Mouse (Mus musculus): ENCODE measurements around the gene Obscn. TPM values are rescaled to one million over a fixed set of nuclear protein-coding genes. Genes with fewer than 3 reads are reported as not detected.

Gene Obscn
- polyA plus RNA-seq, 2 experiments = 5.4 to 11.0 TPM

GRCm38 (mm10) chr11:58983691-58984341 is 152.4 kb downstream of the Obscn start:
- peaks cover 14% of the 10 kb centered on the region for H3K4me1 ChIP-seq (ENCODE audit: control insufficient read depth, insufficient read depth, low read length)
- TF ChIP-seq POLR2A (IDR thresholded peaks at IDR 0.05; ENCODE audit: borderline replicate concordance, extremely low read depth, insufficient read depth, insufficient read length) = no peak
- peaks cover 73% of the 10 kb centered on the region for H3K36me3 ChIP-seq (ENCODE audit: control insufficient read depth, insufficient read depth, low read length)
- H3K4me3 ChIP-seq (replicated peaks; ENCODE audit: low read length) = no peak overlapping the region
- H3K27me3 ChIP-seq (ENCODE audit: control insufficient read depth, insufficient read depth, low read length) = no peaks in the 10 kb centered on the region
- H3K4me2 ChIP-seq (replicated peaks; ENCODE audit: low read depth, low read length, severe bottlenecking) = no peak overlapping the region
- no peak overlapping the region for H3K9ac ChIP-seq (ENCODE audit: low read depth, low read length, severe bottlenecking)
- H3K27ac ChIP-seq (replicated peaks; ENCODE audit: low read depth, low read length) = no peak overlapping the region
- WGBS = 91% methylated on average over 6 of the region's 6 CpGs
- no peaks in the 10 kb centered on the region for H3K9me3 ChIP-seq (ENCODE audit: control insufficient read depth, low read length)
- no peak for ATAC-seq (ENCODE audit: low FRiP score, low read depth)
- no peak for DNase-seq (ENCODE audit: low spot score)

DNA sequence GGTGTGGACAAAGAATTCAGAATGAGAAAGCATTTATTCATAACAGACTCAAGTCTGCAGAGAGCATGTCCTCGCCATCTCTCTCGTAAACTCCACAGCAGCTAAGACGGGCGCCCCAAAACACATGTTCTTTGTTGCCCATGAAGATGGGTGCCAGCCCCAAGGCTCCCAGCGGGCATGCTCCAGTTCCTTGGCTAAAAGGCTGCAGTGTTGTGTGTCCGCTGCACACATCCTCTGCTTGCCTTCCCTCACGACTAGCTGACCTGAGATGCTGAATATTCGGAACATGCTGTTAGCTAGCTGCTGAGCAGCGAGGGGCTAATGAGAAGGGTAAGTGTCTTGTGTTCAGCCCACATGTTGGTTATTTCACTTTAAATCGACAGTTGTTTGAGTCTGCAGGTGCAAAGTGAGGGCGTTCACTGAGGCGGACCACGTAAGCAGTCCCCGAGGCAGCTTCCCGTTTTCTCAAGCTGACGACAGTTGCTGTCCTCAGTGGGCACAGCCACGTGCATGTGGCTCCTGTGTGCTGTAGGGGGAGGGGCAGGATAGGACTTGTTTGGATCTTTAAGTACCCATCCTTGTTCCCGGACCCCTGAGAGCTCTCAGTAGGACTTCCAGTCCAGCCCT is 153.6 kb downstream of the Obscn start:
- no peaks in the 10 kb centered on the region for H3K27me3 ChIP-seq (ENCODE audit: control insufficient read depth, insufficient read depth, low read length)
- H3K9ac ChIP-seq (ENCODE audit: low read depth, low read length, severe bottlenecking) = no peak overlapping the region
- no peak overlapping the region for H3K4me2 ChIP-seq (replicated peaks; ENCODE audit: low read depth, low read length, severe bottlenecking)
- no peak overlapping the region for H3K27ac ChIP-seq (replicated peaks; ENCODE audit: low read depth, low read length)
- ATAC-seq (ENCODE audit: low FRiP score, low read depth) (no peak), DNase-seq (ENCODE audit: low spot score) (no peak)
- peaks cover 60% of the 10 kb centered on the region for H3K36me3 ChIP-seq (ENCODE audit: control insufficient read depth, insufficient read depth, low read length)
- peaks cover 15% of the 10 kb centered on the region for H3K4me1 ChIP-seq (ENCODE audit: control insufficient read depth, insufficient read depth, low read length)
- H3K4me3 ChIP-seq (replicated peaks; ENCODE audit: low read length) = no peak overlapping the region
- TF ChIP-seq POLR2A (IDR thresholded peaks at IDR 0.05; ENCODE audit: borderline replicate concordance, extremely low read depth, insufficient read depth, insufficient read length) = no peak
- 87% methylated on average over 18 of the region's 18 CpGs for WGBS
- no peaks in the 10 kb centered on the region for H3K9me3 ChIP-seq (ENCODE audit: control insufficient read depth, low read length)

DNA sequence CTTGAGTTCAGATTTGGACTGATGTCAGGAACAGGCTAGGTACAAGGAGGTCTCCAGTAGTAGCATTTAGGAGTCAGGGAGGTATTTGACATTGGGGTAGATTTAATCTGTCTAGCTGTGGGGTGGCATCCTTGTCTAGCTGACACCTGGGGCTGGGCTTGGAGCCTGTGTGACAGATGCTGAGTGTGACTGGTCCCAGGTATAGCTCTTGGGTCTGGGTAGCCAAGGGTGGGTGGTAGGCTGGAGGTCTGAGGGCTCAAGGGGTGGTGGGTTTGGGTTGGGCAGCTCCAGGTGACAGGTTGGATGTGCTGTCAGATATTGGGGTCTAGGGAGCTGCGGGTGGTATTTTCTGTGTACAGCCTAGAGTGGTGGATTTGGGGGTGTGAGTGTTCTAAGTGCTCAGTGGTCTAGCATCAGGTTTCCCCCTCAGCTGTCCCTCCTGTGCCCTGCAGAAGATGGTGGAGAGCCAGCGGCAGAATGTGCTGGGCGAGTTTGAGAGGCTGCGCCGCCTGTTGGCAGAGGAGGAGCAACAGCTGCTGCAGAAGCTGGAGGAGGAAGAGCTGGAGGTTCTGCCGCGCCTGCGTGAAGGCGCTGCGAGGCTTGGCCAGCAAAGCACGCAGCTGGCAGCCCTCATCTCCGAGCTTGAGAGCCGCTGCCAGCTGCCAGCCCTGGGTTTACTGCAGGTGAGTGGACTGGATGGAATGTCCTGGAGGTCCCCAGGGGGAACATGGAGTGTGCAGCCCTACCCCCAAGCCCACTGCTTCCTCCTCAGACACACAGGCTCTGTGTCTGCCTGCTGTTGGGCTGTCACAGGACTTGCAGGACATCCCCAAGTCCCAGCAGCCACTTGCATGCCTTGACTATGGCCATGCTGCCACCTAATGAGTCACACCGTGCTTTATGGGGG is 154.4 kb downstream of the Obscn start:
- H3K27ac ChIP-seq (replicated peaks; ENCODE audit: low read depth, low read length) = no peak overlapping the region
- H3K27me3 ChIP-seq (ENCODE audit: control insufficient read depth, insufficient read depth, low read length) = no peaks in the 10 kb centered on the region
- no peak overlapping the region for H3K4me2 ChIP-seq (replicated peaks; ENCODE audit: low read depth, low read length, severe bottlenecking)
- no peak overlapping the region for H3K4me3 ChIP-seq (replicated peaks; ENCODE audit: low read length)
- peaks cover 54% of the 10 kb centered on the region for H3K36me3 ChIP-seq (ENCODE audit: control insufficient read depth, insufficient read depth, low read length)
- H3K4me1 ChIP-seq (ENCODE audit: control insufficient read depth, insufficient read depth, low read length) = peaks cover 15% of the 10 kb centered on the region
- 68% methylated on average over 13 of the region's 14 CpGs for WGBS
- TF ChIP-seq POLR2A (IDR thresholded peaks at IDR 0.05; ENCODE audit: borderline replicate concordance, extremely low read depth, insufficient read depth, insufficient read length) = no peak
- DNase-seq (ENCODE audit: low spot score) = peak; percentile 45
- H3K9me3 ChIP-seq (ENCODE audit: control insufficient read depth, low read length) = no peaks in the 10 kb centered on the region
- no peak overlapping the region for H3K9ac ChIP-seq (ENCODE audit: low read depth, low read length, severe bottlenecking)
- peak; percentile 53 for ATAC-seq (ENCODE audit: low FRiP score, low read depth)

DNA sequence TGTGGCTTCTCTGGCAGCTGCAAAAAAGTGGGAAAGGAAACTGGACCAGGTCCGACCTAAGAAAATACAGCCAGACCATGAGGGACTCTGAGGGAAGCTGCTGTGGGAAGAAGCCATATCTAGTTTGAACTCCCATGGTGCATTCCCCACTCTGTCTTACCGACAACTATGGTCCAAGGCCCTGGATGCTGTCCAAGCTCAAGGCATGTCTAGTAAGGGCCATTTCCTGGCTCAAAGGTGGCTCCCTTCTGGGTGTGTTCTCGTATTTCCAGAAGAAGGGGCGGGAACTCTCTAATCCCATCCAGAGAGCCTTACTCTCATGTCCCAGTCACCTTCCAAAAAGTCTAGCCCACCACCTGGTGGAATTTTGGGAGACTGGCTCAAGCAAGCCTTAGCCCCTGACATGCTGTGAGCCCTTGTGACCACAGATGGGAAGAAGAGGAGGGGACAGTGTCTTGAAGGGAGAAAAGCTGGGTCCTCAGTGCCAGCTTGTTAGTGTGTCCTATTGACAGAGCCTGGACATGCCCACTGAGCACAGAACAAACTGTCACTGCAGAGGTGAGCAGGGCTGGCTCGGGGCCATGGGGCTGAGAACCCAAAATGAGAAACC is 155.7 kb downstream of the Obscn start:
- no peaks in the 10 kb centered on the region for H3K27me3 ChIP-seq (ENCODE audit: control insufficient read depth, insufficient read depth, low read length)
- WGBS = 57% methylated on average over 5 of the region's 5 CpGs
- no peak overlapping the region for H3K27ac ChIP-seq (replicated peaks; ENCODE audit: low read depth, low read length)
- no peak for ATAC-seq (ENCODE audit: low FRiP score, low read depth)
- no peak for DNase-seq (ENCODE audit: low spot score)
- TF ChIP-seq POLR2A (IDR thresholded peaks at IDR 0.05; ENCODE audit: borderline replicate concordance, extremely low read depth, insufficient read depth, insufficient read length) = no peak
- H3K4me2 ChIP-seq (replicated peaks; ENCODE audit: low read depth, low read length, severe bottlenecking) = peak overlapping the region; percentile 95; the same call in 1 of the 2 replicates
- no peak overlapping the region for H3K9ac ChIP-seq (ENCODE audit: low read depth, low read length, severe bottlenecking)
- peaks cover 41% of the 10 kb centered on the region for H3K36me3 ChIP-seq (ENCODE audit: control insufficient read depth, insufficient read depth, low read length)
- H3K9me3 ChIP-seq (ENCODE audit: control insufficient read depth, low read length) = no peaks in the 10 kb centered on the region
- H3K4me3 ChIP-seq (replicated peaks; ENCODE audit: low read length) = no peak overlapping the region; the same call in 1 of the 2 replicates
- peaks cover 15% of the 10 kb centered on the region for H3K4me1 ChIP-seq (ENCODE audit: control insufficient read depth, insufficient read depth, low read length)

GRCm38 (mm10) chr11:58979661-58980060 is 156.5 kb downstream of the Obscn start:
- Histone ChIP-seq H3K4me3 (replicated peaks; ENCODE audit: low read length) (peak overlapping the region; percentile 99), H3K9ac (ENCODE audit: low read depth, low read length, severe bottlenecking) (peak overlapping the region; percentile 89), H3K9me3 (ENCODE audit: control insufficient read depth, low read length) (no peaks in the 10 kb centered on the region), H3K36me3 (ENCODE audit: control insufficient read depth, insufficient read depth, low read length) (peaks cover 32% of the 10 kb centered on the region), H3K27me3 (ENCODE audit: control insufficient read depth, insufficient read depth, low read length) (no peaks in the 10 kb centered on the region), H3K4me1 (ENCODE audit: control insufficient read depth, insufficient read depth, low read length) (peaks cover 15% of the 10 kb centered on the region), H3K27ac (replicated peaks; ENCODE audit: low read depth, low read length) (no peak overlapping the region), H3K4me2 (replicated peaks; ENCODE audit: low read depth, low read length, severe bottlenecking) (peak overlapping the region; percentile 95)
- DNase-seq (ENCODE audit: low spot score) (no peak), ATAC-seq (ENCODE audit: low FRiP score, low read depth) (no peak)
- TF ChIP-seq POLR2A (IDR thresholded peaks at IDR 0.05; ENCODE audit: borderline replicate concordance, extremely low read depth, insufficient read depth, insufficient read length) = no peak
- WGBS = 68% methylated on average over 7 of the region's 7 CpGs

All from limb, embryonic 14.5 days (tissue).